Mouse (Mus musculus): ENCODE measurements around the gene Omt2a. TPM values are rescaled to one million over a fixed set of nuclear protein-coding genes. Genes with fewer than 3 reads are reported as not detected.

The Omt2a gene
- polyA plus RNA-seq (2014; fragmentation: Illumina TruSeq; extraction: RNeasy Lipid Tissue Mini Kit (QIAGEN cat#74804); ENCODE audit: low replicate concordance), result not detected

DNA sequence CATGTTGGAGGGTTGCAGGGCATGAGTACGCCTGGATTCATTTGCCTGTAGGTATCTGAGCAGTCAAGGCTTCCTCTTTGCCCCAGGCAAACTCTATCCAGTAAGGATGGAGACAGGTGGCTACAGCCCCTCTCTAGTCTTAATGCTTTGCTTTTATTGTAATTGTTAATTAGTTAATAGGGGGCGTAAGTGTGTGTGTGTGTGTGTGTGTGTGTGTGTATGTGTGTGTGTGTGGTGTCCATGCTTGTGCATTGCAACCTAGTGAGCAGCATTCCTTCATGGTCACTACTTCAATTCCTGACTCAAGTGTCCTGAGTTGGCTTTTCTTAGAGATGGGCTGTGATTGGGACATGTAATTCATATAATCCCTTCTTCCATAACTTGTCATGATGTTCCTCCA lies at the start of gene Omt2a:
Omt2a (minus strand) TSS at position 101 of the 400 bp plus-strand sequence.

DNA sequence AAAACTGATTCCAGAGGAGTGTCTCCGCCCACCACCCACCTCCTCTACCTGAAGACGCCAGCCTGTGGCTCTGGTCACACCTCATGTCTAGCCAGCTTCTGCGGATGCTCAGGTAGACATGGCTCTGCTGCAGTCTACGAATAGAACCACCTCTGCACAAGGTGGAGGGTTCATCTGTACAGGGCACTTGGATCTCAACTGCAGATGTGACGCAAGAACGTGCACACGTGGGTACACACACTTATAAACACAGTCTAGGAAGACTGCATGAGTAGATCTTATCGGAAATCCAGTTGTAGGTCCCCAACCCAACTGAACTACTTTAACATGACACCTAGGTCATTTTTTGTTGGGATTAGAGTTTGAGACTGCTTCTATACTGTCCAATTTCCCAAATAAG lies 41.0 kb upstream of the Omt2a start, which contains the start of gene Gsta2:
Gsta2 (minus strand) TSS at position 178 of the 400 bp plus-strand sequence.

DNA sequence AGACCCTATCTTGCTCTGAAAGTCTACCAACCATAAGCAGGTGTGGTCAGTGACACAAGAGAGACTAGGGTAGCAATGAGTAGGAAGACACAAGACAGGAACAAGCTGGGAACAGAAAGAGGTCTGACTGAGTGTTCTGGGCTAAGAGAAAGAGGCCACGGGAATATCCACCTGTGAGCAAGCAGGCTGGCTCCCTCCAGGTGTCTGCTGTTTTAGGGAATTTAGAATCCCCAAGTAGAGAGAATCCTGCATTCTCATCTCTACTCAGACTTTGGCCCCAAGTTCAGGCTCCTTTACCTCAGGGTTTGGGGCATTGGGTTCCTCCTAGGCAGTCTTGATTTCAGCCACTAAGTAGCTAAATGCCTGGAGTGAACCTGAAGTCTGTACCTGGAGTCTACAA lies 12.7 kb upstream of the Omt2a start, which contains the start of gene Omt2b:
Omt2b (plus strand) TSS at position 301 of the 400 bp plus-strand sequence.

GRCm38 (mm10) chr9:78289723-78290122 lies 24.9 kb downstream of the Omt2a start, which contains the start of gene Gm10639:
TSS of gene Gm10639 (plus strand) at chr9:78289923.

Other genes with a start within 250 kb of the Omt2a start
- 38.9 TPM for gene Fbxo9, start 205.7 kb downstream of the Omt2a start, polyA plus RNA-seq (2014; fragmentation: Illumina TruSeq; extraction: RNeasy Lipid Tissue Mini Kit (QIAGEN cat#74804); ENCODE audit: low replicate concordance)
- 40.0 TPM for gene Ick, start 205.6 kb downstream of the Omt2a start, polyA plus RNA-seq (2014; fragmentation: Illumina TruSeq; extraction: RNeasy Lipid Tissue Mini Kit (QIAGEN cat#74804); ENCODE audit: low replicate concordance)
- 117 TPM for gene Gsta4, start 132.0 kb downstream of the Omt2a start, polyA plus RNA-seq (2014; fragmentation: Illumina TruSeq; extraction: RNeasy Lipid Tissue Mini Kit (QIAGEN cat#74804); ENCODE audit: low replicate concordance)
- gene Gsta1, start 84.1 kb downstream of the Omt2a start, polyA plus RNA-seq (2014; fragmentation: Illumina TruSeq; extraction: RNeasy Lipid Tissue Mini Kit (QIAGEN cat#74804); ENCODE audit: low replicate concordance), result 3,308 TPM
- 238 TPM for gene Gm3776, start 57.7 kb downstream of the Omt2a start, polyA plus RNA-seq (2014; fragmentation: Illumina TruSeq; extraction: RNeasy Lipid Tissue Mini Kit (QIAGEN cat#74804); ENCODE audit: low replicate concordance)
- gene Gm10639, start 24.9 kb downstream of the Omt2a start, polyA plus RNA-seq (2014; fragmentation: Illumina TruSeq; extraction: RNeasy Lipid Tissue Mini Kit (QIAGEN cat#74804); ENCODE audit: low replicate concordance), result 2.2 TPM
- not detected for gene Omt2b, start 12.8 kb upstream of the Omt2a start, polyA plus RNA-seq (2014; fragmentation: Illumina TruSeq; extraction: RNeasy Lipid Tissue Mini Kit (QIAGEN cat#74804); ENCODE audit: low replicate concordance)
- 10.9 TPM for gene Gsta2, start 41.0 kb upstream of the Omt2a start, polyA plus RNA-seq (2014; fragmentation: Illumina TruSeq; extraction: RNeasy Lipid Tissue Mini Kit (QIAGEN cat#74804); ENCODE audit: low replicate concordance)
- not detected for gene Dppa5a, start 53.4 kb upstream of the Omt2a start, polyA plus RNA-seq (2014; fragmentation: Illumina TruSeq; extraction: RNeasy Lipid Tissue Mini Kit (QIAGEN cat#74804); ENCODE audit: low replicate concordance)
- 0.33 TPM for gene Ooep, start 63.9 kb upstream of the Omt2a start, polyA plus RNA-seq (2014; fragmentation: Illumina TruSeq; extraction: RNeasy Lipid Tissue Mini Kit (QIAGEN cat#74804); ENCODE audit: low replicate concordance)
- gene Ddx43, start 81.0 kb upstream of the Omt2a start, polyA plus RNA-seq (2014; fragmentation: Illumina TruSeq; extraction: RNeasy Lipid Tissue Mini Kit (QIAGEN cat#74804); ENCODE audit: low replicate concordance), result 0.93 TPM
- gene Cgas, start 128.4 kb upstream of the Omt2a start, polyA plus RNA-seq (2014; fragmentation: Illumina TruSeq; extraction: RNeasy Lipid Tissue Mini Kit (QIAGEN cat#74804); ENCODE audit: low replicate concordance), result 5.0 TPM
- 15.0 TPM for gene Mto1, start 133.4 kb upstream of the Omt2a start, polyA plus RNA-seq (2014; fragmentation: Illumina TruSeq; extraction: RNeasy Lipid Tissue Mini Kit (QIAGEN cat#74804); ENCODE audit: low replicate concordance)
- not detected for gene Gm17324, start 134.0 kb upstream of the Omt2a start, polyA plus RNA-seq (2014; fragmentation: Illumina TruSeq; extraction: RNeasy Lipid Tissue Mini Kit (QIAGEN cat#74804); ENCODE audit: low replicate concordance)
- gene Eef1a1, start 174.4 kb upstream of the Omt2a start, polyA plus RNA-seq (2014; fragmentation: Illumina TruSeq; extraction: RNeasy Lipid Tissue Mini Kit (QIAGEN cat#74804); ENCODE audit: low replicate concordance), result 2,378 TPM

All from small intestine, adult 10 weeks (tissue).